Mouse (Mus musculus): ENCODE data around the gene Serpina3n. TPM values are rescaled to one million over a fixed set of nuclear protein-coding genes. Genes with fewer than 3 reads are reported as not detected.
"Not testable (repeated sequence)": the region's sequence is repeated elsewhere in the genome, so short reads cannot be mapped to it uniquely, and the experiment has no call there.

Gene Serpina3n
- polyA plus RNA-seq, 1 experiment, result 7.0 TPM

- no peaks in the 10 kb centered on the region for H3K4me1 ChIP-seq (ENCODE audit: control insufficient read depth, insufficient read depth, insufficient read length, low read length)
- H3K27me3 ChIP-seq (ENCODE audit: control insufficient read depth, insufficient read depth, low read length), result no peaks in the 10 kb centered on the region
- no peak overlapping the region for H3K4me3 ChIP-seq (ENCODE audit: low read depth, low read length)
- no peaks in the 10 kb centered on the region for H3K36me3 ChIP-seq (ENCODE audit: control insufficient read depth, insufficient read depth, low read length)
- TF ChIP-seq POLR2A (IDR thresholded peaks at IDR 0.05; ENCODE audit: low read depth, low read length), result no peak
- no peak for TF ChIP-seq CTCF (IDR thresholded peaks at IDR 0.05; ENCODE audit: extremely low read depth, insufficient read length, insufficient replicate concordance, low read depth, low read length)
- H3K27ac ChIP-seq (ENCODE audit: insufficient read depth, low read depth, low read length), result no peak overlapping the region
These were observed 18.1 kb upstream of the Serpina3n start for GRCm38 (mm10) chr12:104388477-104388876.

- WGBS, result 45% methylated on average over 2 of the region's 2 CpGs
- H3K36me3 ChIP-seq (ENCODE audit: control insufficient read depth, insufficient read depth, low read length); H3K27ac ChIP-seq (ENCODE audit: insufficient read depth, low read depth, low read length); H3K27me3 ChIP-seq (ENCODE audit: control insufficient read depth, insufficient read depth, low read length); H3K4me3 ChIP-seq (ENCODE audit: low read depth, low read length); H3K4me1 ChIP-seq (ENCODE audit: control insufficient read depth, insufficient read depth, insufficient read length, low read length): not testable (repeated sequence)
These were observed 15.5 kb upstream of the Serpina3n start for GRCm38 (mm10) chr12:104391057-104391456.

GRCm38 (mm10) chr12:104403968-104404367 lies 2.6 kb upstream of the Serpina3n start:
- 51% methylated on average over 5 of the region's 5 CpGs for WGBS
- Histone ChIP-seq H3K36me3 (ENCODE audit: control insufficient read depth, insufficient read depth, low read length) (no peaks in the 10 kb centered on the region), H3K4me1 (ENCODE audit: control insufficient read depth, insufficient read depth, insufficient read length, low read length) (no peaks in the 10 kb centered on the region), H3K27ac (ENCODE audit: insufficient read depth, low read depth, low read length) (no peak overlapping the region), H3K27me3 (ENCODE audit: control insufficient read depth, insufficient read depth, low read length) (no peaks in the 10 kb centered on the region), H3K4me3 (ENCODE audit: low read depth, low read length) (no peak overlapping the region)
- TF ChIP-seq POLR2A (IDR thresholded peaks at IDR 0.05; ENCODE audit: low read depth, low read length) (no peak), CTCF (IDR thresholded peaks at IDR 0.05; ENCODE audit: extremely low read depth, insufficient read length, insufficient replicate concordance, low read depth, low read length) (no peak)

- H3K4me1 ChIP-seq (ENCODE audit: control insufficient read depth, insufficient read depth, insufficient read length, low read length), result no peaks in the 10 kb centered on the region
- H3K27me3 ChIP-seq (ENCODE audit: control insufficient read depth, insufficient read depth, low read length), result no peaks in the 10 kb centered on the region
- H3K27ac ChIP-seq (ENCODE audit: insufficient read depth, low read depth, low read length), result no peak overlapping the region
- H3K36me3 ChIP-seq (ENCODE audit: control insufficient read depth, insufficient read depth, low read length), result no peaks in the 10 kb centered on the region
- 71% methylated on average over 6 of the region's 6 CpGs for WGBS
- no peak overlapping the region for H3K4me3 ChIP-seq (ENCODE audit: low read depth, low read length)
- no peak for TF ChIP-seq CTCF (IDR thresholded peaks at IDR 0.05; ENCODE audit: extremely low read depth, insufficient read length, insufficient replicate concordance, low read depth, low read length)
- no peak for TF ChIP-seq POLR2A (IDR thresholded peaks at IDR 0.05; ENCODE audit: low read depth, low read length)
These were observed 6.0 kb downstream of the Serpina3n start for GRCm38 (mm10) chr12:104412507-104412906.

- 28% methylated on average over 2 of the region's 2 CpGs for WGBS
- no peak overlapping the region for H3K4me3 ChIP-seq (ENCODE audit: low read depth, low read length)
- TF ChIP-seq POLR2A (IDR thresholded peaks at IDR 0.05; ENCODE audit: low read depth, low read length), result no peak
- no peak overlapping the region for H3K27ac ChIP-seq (ENCODE audit: insufficient read depth, low read depth, low read length)
- H3K4me1 ChIP-seq (ENCODE audit: control insufficient read depth, insufficient read depth, insufficient read length, low read length), result no peaks in the 10 kb centered on the region
- no peaks in the 10 kb centered on the region for H3K36me3 ChIP-seq (ENCODE audit: control insufficient read depth, insufficient read depth, low read length)
- no peaks in the 10 kb centered on the region for H3K27me3 ChIP-seq (ENCODE audit: control insufficient read depth, insufficient read depth, low read length)
These were observed 8.0 kb downstream of the Serpina3n start for GRCm38 (mm10) chr12:104414576-104414975.

GRCm38 (mm10) chr12:104415625-104416315 lies 9.2 kb downstream of the Serpina3n start:
- no peak for TF ChIP-seq POLR2A (IDR thresholded peaks at IDR 0.05; ENCODE audit: low read depth, low read length)
- no peak overlapping the region for H3K27ac ChIP-seq (ENCODE audit: insufficient read depth, low read depth, low read length)
- WGBS, result 46% methylated on average over 6 of the region's 6 CpGs
- no peaks in the 10 kb centered on the region for H3K36me3 ChIP-seq (ENCODE audit: control insufficient read depth, insufficient read depth, low read length)
- no peak overlapping the region for H3K4me3 ChIP-seq (ENCODE audit: low read depth, low read length)
- H3K27me3 ChIP-seq (ENCODE audit: control insufficient read depth, insufficient read depth, low read length), result no peaks in the 10 kb centered on the region
- no peaks in the 10 kb centered on the region for H3K4me1 ChIP-seq (ENCODE audit: control insufficient read depth, insufficient read depth, insufficient read length, low read length)

- no peaks in the 10 kb centered on the region for H3K4me1 ChIP-seq (ENCODE audit: control insufficient read depth, insufficient read depth, insufficient read length, low read length)
- 15% methylated on average over 17 of the region's 17 CpGs for WGBS
These were observed 12.0 kb downstream of the Serpina3n start for GRCm38 (mm10) chr12:104418340-104419135.

More at GRCm38 (mm10) chr12:104418340-104419135, 12.0 kb downstream of the Serpina3n start:
- Histone ChIP-seq H3K36me3 (ENCODE audit: control insufficient read depth, insufficient read depth, low read length) (no peaks in the 10 kb centered on the region), H3K4me3 (ENCODE audit: low read depth, low read length) (no peak overlapping the region), H3K27ac (ENCODE audit: insufficient read depth, low read depth, low read length) (no peak overlapping the region), H3K27me3 (ENCODE audit: control insufficient read depth, insufficient read depth, low read length) (no peaks in the 10 kb centered on the region)
- TF ChIP-seq CTCF (IDR thresholded peaks at IDR 0.05; ENCODE audit: extremely low read depth, insufficient read length, insufficient replicate concordance, low read depth, low read length) (peak; percentile 82; the same call in 1 of the 2 replicates), POLR2A (IDR thresholded peaks at IDR 0.05; ENCODE audit: low read depth, low read length) (no peak)

All from small intestine, adult 2 months (tissue).